Mouse (Mus musculus) limb, embryonic 10.5 days (tissue): ENCODE results near the gene 5730522E02Rik. TPM values are rescaled to one million over a fixed set of nuclear protein-coding genes. Genes with fewer than 3 reads are reported as not detected.

Experiments used
- DNase-seq: peaks from one replicate; pipeline ENCODE4 v3.0.0-alpha.2; 2017; ENCODE audit warnings: low spot score
- H3K27ac ChIP-seq: fragments of 300-500 bp; sonication (generic); 2 replicates; pipeline ENCODE4 v1.5.1; 2016; ENCODE audit warnings: mild to moderate bottlenecking
- H3K27me3 ChIP-seq: fragments of 300-500 bp; sonication (generic); 2 replicates; pipeline ENCODE4 v1.6.1; 2016; ENCODE audit warnings: low read depth, mild to moderate bottlenecking; ENCODE audit not compliant: poor library complexity, severe bottlenecking
- H3K36me3 ChIP-seq: fragments of 300-500 bp; sonication (generic); 2 replicates; pipeline ENCODE4 v1.6.1; 2016; ENCODE audit warnings: mild to moderate bottlenecking, moderate library complexity
- H3K4me1 ChIP-seq: fragments of 300-500 bp; sonication (generic); 2 replicates; pipeline ENCODE4 v1.6.1; 2016
- H3K4me3 ChIP-seq: fragments of 300-500 bp; sonication (generic); 2 replicates; pipeline ENCODE4 v1.5.1; 2016; ENCODE audit warnings: mild to moderate bottlenecking, moderate library complexity
- H3K9me3 ChIP-seq: fragments of 300-500 bp; sonication (generic); replicated peaks from 2 replicates; pipeline ENCODE4 v1.6.1; 2016; ENCODE audit warnings: mild to moderate bottlenecking
- WGBS: fragments of 180-500 bp; shearing (Covaris S2); methylation state at CpG from one replicate; pipeline ENCODE4 v1.1.7; 2016; 5-methylcytosine and 5-hydroxymethylcytosine counted together
- polyA plus RNA-seq: library from polyadenylated mRNA; unstranded; fragments of >200 nt; fragmentation: Nextera tagmentation; extraction: Ambion mirVana; gene quantifications from 2 replicates; pipeline ENCODE4 v1.2.1, GENCODE M21; 2016

5730522E02Rik gene
- polyA plus RNA-seq, 1 experiment from 2014 or later, result 7.0 TPM

DNA sequence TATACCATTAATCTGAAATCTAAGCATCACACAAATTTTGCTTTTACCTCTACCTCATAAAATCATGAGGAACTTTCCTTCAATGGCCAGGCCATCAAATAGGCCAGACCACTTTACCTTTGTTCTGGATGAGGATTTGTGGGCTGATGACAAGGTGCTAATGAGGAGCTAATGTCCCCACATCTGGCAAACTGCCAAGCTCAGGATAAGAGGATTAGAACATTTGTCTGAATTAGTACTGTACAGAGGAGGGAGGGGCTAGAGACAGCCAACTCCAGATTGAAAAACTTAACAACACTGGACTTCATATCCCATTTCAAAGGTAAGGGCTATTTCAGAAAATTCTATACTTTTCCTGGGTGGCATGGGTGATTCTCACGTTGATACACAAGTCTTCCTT, 101.9 kb downstream of the 5730522E02Rik start:
- Histone ChIP-seq H3K4me1 (0 out of 2 replicates have a peak, but pooled peaks cover 7% of the 10 kb centered on the region), H3K9me3 (no peaks in the 10 kb centered on the region), H3K27me3 (peaks cover 81% of the 10 kb centered on the region), H3K4me3 (no peak overlapping the region), H3K36me3 (no peaks in the 10 kb centered on the region), H3K27ac (no peak overlapping the region)
- 35% methylated on average over 1 of the region's 1 CpGs for WGBS
- DNase-seq, result peak; percentile 67

DNA sequence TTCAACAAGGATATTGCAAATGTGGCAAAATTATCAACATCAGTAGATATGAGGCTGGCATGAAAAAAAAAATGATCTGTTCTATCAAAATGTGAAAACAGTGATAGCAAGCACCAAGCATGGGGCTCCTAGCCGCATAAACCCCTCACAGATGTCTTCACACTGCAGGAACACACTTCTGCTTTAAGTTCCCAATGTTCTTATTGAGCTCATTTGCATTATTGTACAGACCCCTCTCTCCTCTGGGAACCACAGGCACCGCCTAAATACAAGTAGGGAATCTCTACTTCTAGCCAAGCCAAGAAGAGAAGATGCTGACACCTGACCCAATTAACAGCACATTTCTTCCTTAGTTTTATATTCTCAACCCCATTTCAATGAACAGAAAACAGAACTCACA, 105.9 kb downstream of the 5730522E02Rik start:
- WGBS, result 63% methylated on average over 2 of the region's 2 CpGs

DNA sequence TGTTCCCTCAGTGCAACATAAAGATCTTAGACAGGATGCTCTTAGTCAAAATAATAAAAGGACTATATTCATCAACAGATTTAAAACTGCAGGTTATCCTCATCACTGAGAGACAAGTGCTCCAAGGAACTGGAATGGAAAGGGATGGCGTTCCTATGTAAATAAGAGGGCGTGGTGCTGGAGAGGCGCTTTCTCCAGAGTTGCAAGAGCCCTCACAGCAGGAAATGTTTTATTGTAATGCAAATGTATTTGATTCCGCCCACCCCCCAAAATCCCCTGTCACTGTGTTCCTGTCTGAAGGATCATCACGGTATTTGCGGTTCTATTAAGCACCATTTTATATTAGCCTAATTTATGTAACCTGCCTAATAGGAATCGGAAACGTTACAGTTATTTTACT, 106.9 kb downstream of the 5730522E02Rik start:
- Histone ChIP-seq H3K36me3 (no peaks in the 10 kb centered on the region), H3K4me1 (0 out of 2 replicates have a peak, but pooled peaks cover 5% of the 10 kb centered on the region), H3K4me3 (no peak overlapping the region), H3K27me3 (peaks cover 66% of the 10 kb centered on the region), H3K9me3 (no peaks in the 10 kb centered on the region), H3K27ac (no peak overlapping the region)
- no peak for DNase-seq
- WGBS, result 4% methylated on average over 8 of the region's 8 CpGs

More for the DNA sequence above, 105.9 kb downstream of the 5730522E02Rik start:
- DNase-seq, result no peak
- no peak overlapping the region for H3K27ac ChIP-seq
- no peaks in the 10 kb centered on the region for H3K9me3 ChIP-seq
- no peaks in the 10 kb centered on the region for H3K36me3 ChIP-seq
- H3K4me1 ChIP-seq, result 0 out of 2 replicates have a peak, but pooled peaks cover 7% of the 10 kb centered on the region
- H3K27me3 ChIP-seq, result peaks cover 66% of the 10 kb centered on the region
- H3K4me3 ChIP-seq, result no peak overlapping the region

DNA sequence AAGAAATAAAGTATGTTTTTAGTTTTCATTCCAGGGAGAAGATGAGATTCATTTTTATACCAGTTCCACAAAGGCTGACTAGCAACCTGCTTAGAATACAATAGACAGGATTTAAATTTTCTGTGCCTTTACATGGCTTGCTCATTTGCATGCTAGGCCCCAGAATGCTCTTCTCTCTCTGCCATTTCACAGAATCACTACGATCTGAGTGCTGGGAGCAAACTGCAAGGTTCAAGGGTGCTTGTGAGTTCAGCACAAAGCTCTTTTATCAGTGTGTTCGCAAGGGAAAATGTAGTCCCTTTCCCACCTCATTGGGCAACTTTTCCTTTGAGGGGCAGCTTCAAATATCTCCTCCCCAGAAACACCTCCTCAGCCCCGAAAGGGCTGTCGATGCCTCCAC, 107.7 kb downstream of the 5730522E02Rik start:
- Histone ChIP-seq H3K4me3 (no peak overlapping the region), H3K27ac (no peak overlapping the region), H3K9me3 (no peaks in the 10 kb centered on the region), H3K36me3 (no peaks in the 10 kb centered on the region), H3K4me1 (no peaks in the 10 kb centered on the region), H3K27me3 (peaks cover 65% of the 10 kb centered on the region)
- DNase-seq, result no peak
- 20% methylated on average over 4 of the region's 4 CpGs for whole genome bisulfite sequencing

DNA sequence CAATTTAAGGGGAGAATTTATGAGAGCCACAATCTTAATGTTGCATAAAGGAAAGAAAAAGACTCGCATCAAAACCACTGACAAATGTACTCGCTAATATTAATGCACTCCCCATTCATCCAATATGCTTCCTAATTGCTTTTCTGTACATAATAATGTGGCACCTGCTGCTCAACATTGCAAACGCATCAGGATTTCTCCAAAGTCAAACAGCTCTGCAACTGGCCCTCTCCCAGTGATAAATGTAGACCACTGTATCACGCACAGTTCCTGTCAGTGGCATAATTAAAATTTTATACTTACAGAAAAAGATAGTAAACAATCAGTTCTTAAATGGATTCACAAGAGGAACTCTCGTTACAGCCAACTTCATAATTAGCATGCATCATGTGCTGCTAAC, 110.5 kb downstream of the 5730522E02Rik start:
- WGBS, result 92% methylated on average over 5 of the region's 5 CpGs
- no peak for DNase-seq
- no peaks in the 10 kb centered on the region for H3K9me3 ChIP-seq
- H3K4me3 ChIP-seq, result no peak overlapping the region
- peaks cover 37% of the 10 kb centered on the region for H3K27me3 ChIP-seq
- H3K4me1 ChIP-seq, result no peaks in the 10 kb centered on the region
- no peak overlapping the region for H3K27ac ChIP-seq
- H3K36me3 ChIP-seq, result no peaks in the 10 kb centered on the region

DNA sequence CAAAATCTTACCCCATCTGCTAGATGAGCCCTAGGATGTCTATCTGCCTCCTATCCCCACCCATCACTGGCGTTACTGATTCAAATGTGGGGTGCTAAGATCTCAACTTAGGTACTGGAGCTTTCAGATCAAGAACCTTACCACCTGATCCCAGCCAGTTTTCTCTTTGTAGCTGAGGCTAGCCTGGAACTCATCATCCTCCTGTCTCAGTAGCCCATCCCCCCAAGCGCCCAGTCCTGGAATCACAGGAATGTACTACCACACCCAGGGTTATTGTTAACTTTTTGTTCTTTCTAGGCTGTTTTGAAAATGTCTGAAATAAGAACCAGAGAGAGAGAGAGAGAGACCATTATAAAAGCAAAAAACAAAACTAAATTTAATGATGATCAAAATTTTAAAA, 111.6 kb downstream of the 5730522E02Rik start:
- peaks cover 26% of the 10 kb centered on the region for H3K27me3 ChIP-seq
- WGBS, result 85% methylated on average over 2 of the region's 2 CpGs
- no peak for DNase-seq
- H3K36me3 ChIP-seq, result no peaks in the 10 kb centered on the region
- no peaks in the 10 kb centered on the region for H3K9me3 ChIP-seq
- no peaks in the 10 kb centered on the region for H3K4me1 ChIP-seq
- H3K4me3 ChIP-seq, result no peak overlapping the region
- H3K27ac ChIP-seq, result no peak overlapping the region

DNA sequence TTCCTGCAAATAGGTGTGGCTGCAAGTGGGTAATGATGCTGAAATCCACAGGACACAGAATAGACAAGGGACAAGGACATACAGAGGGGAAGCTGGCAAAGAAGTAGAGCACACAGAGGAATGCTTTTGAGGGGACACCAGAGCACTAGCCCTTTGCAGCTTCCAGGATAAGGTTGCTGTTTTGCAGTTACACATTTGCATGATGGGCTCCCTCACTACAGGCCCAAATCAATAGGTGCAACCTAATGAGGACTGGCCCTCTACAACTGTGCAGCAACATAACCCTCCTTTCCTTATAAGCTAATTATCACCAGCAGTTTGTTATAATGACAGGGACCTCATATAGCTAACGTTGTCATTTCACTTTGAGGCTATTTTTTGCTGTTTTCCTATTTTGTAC, 114.5 kb downstream of the 5730522E02Rik start:
- Histone ChIP-seq H3K4me3 (no peak overlapping the region), H3K36me3 (no peaks in the 10 kb centered on the region), H3K9me3 (no peaks in the 10 kb centered on the region), H3K27ac (no peak overlapping the region), H3K27me3 (no peaks in the 10 kb centered on the region), H3K4me1 (no peaks in the 10 kb centered on the region)
- 79% methylated on average over 1 of the region's 1 CpGs for WGBS
- DNase-seq, result no peak

DNA sequence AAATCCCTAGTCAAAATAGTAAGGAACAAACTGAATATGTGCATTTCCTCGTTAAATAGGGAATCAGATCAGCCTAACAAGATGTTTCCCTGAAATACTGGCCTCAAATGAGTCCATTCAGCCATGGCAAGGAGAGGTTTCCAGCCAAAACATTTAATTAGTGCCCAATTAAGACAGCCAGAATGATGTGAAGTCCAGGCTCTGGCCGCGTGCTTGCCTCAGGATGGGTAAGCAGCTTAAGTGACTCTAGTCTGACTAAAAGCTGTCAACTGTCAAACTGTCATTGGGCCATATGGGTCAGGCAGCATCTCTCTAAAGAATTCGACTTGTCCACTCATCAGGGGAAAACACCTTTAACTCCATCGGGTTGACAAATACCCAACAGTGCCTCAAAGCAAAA, 121.6 kb downstream of the 5730522E02Rik start:
- no peak for DNase-seq
- Histone ChIP-seq H3K9me3 (no peaks in the 10 kb centered on the region), H3K4me1 (no peaks in the 10 kb centered on the region), H3K27me3 (no peaks in the 10 kb centered on the region), H3K4me3 (no peak overlapping the region), H3K27ac (no peak overlapping the region), H3K36me3 (no peaks in the 10 kb centered on the region)
- 77% methylated on average over 5 of the region's 5 CpGs for WGBS

DNA sequence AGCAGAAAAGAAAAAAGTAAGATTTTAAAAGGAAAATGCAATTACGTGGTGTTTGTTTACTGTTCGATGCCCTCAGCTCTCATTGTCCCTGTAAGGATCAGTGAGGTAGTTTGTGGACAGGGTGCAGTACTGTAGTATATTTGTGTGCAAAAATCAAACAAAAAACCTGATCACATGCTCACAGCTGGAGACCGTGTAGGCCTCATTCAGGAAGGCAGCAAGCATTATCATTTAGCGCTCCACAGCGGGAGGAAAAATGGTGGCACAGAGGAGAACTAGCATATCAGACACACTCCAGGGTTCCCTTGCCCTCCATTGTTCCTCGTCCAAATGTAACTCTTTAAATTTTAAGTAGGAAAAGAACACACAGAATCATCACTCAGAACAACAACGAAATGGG, 123.9 kb downstream of the 5730522E02Rik start:
- no peak for DNase-seq
- Histone ChIP-seq H3K36me3 (no peaks in the 10 kb centered on the region), H3K4me3 (no peak overlapping the region), H3K27me3 (no peaks in the 10 kb centered on the region), H3K9me3 (no peaks in the 10 kb centered on the region), H3K4me1 (no peaks in the 10 kb centered on the region), H3K27ac (no peak overlapping the region)
- 84% methylated on average over 7 of the region's 7 CpGs for WGBS

DNA sequence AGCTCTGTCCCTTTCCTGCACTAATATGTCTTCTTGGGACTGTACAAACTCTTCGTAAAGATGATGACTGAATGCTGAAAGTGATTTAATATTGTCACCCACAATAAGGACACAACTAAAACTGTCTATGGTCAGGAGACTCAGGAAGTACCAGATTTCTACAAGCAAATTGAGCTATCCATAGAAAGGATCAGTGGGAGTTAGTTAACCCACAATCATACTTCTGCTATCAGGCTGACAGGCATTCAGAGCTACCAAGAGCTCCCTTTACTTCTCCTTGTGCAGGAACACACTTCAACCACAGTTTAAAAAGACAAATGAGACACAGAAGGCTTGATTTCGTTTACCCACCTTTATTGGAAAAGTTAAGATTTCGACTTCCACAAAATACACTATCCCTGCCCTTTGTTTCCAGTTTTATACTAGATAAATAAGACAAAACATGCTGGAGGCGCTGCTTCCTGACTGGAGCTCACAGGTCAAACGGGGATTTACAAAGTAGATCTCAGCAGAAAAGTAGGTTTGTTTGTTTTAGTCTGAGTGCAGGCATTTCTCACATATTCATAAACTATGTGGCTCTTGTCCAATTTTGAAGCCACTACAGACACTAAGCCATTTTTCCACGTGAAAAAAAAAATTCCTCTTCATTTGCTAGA, 125.1 kb downstream of the 5730522E02Rik start:
- Histone ChIP-seq H3K36me3 (no peaks in the 10 kb centered on the region), H3K4me1 (no peaks in the 10 kb centered on the region), H3K9me3 (no peaks in the 10 kb centered on the region), H3K27ac (no peak overlapping the region), H3K4me3 (no peak overlapping the region), H3K27me3 (no peaks in the 10 kb centered on the region)
- WGBS, result 83% methylated on average over 6 of the region's 6 CpGs
- no peak for DNase-seq

DNA sequence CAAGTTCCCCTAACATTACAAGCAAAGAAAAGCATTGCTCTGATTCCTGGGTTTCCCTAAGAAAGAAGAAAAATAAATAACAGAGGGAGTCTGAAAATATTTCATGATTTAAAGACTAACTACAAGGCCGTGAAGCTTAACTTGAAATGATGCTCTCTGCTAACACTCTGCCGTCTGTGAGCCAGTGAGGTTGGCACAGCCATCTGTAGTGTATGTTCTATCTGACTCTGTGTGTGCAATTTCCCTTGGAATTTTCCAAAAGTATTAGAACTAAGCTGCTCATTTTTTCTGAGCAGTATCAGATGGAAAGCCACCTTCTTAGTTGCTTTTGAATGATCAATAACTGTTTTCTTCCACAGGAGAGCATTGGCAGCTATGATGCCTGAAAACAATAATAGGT, 134.2 kb downstream of the 5730522E02Rik start:
- no peaks in the 10 kb centered on the region for H3K9me3 ChIP-seq
- WGBS, result 86% methylated on average over 2 of the region's 2 CpGs
- H3K4me1 ChIP-seq, result peaks cover 12% of the 10 kb centered on the region
- H3K4me3 ChIP-seq, result no peak overlapping the region
- H3K27ac ChIP-seq, result no peak overlapping the region
- H3K36me3 ChIP-seq, result no peaks in the 10 kb centered on the region
- no peaks in the 10 kb centered on the region for H3K27me3 ChIP-seq
- DNase-seq, result no peak

DNA sequence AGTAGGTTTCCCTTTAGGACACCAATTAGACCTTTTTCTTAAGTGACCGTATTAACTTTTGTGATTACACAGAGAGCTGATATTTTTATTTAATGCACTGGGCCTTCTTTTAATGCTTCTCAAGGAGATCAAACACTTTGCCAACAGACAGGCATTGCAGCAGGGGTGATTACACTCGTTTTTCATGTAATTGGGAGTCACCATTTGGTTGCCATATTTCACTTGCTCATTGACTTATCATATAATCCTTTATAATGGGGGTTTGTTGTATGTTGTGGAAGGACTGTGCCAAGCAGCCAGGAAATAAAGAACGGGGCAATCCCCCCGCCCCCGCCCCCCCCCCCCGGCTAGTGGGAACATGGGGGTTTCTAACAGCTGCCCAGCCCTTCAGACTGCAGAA, 135.0 kb downstream of the 5730522E02Rik start:
- Histone ChIP-seq H3K27ac (no peak overlapping the region), H3K27me3 (no peaks in the 10 kb centered on the region), H3K4me1 (peaks cover 12% of the 10 kb centered on the region), H3K9me3 (no peaks in the 10 kb centered on the region), H3K36me3 (no peaks in the 10 kb centered on the region), H3K4me3 (no peak overlapping the region)
- DNase-seq, result no peak
- WGBS, result 75% methylated on average over 6 of the region's 6 CpGs

DNA sequence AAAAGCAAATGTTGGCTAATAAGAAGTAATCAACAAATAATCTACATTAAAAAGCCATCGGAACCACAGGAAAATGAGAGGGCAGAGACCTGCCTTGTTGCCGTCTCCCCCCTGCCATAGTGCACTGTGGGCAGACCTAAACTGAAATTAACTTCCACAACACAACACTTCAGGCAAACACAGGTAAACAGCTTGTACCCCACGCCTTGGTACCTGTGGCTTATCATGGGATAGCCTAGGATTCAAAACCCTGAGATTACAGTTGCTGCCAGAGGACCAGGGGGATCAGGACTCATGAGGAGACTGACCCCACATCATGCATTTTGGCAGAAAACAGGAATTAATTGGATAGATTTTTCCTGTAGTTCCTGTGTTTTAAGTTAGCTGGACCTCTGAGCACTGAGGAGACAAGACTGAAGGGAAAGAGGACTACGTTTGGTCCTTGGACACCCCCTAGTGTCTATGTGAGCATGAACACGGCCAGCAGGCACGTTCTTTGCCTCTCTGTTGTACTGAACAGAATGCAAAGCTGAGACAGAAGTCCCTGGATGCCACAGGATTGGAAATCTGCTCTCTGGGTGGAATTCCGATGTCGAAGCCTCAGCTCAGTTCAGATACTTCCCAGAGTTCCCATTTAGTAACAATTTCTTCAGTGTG, 136.8 kb downstream of the 5730522E02Rik start:
- Histone ChIP-seq H3K4me3 (no peak overlapping the region), H3K9me3 (no peaks in the 10 kb centered on the region), H3K4me1 (peaks cover 12% of the 10 kb centered on the region), H3K27ac (no peak overlapping the region), H3K27me3 (no peaks in the 10 kb centered on the region), H3K36me3 (no peaks in the 10 kb centered on the region)
- DNase-seq, result peak; percentile 38
- 54% methylated on average over 8 of the region's 8 CpGs for WGBS
